Mouse (Mus musculus) ovary, adult 18-20 months (tissue): ENCODE measurements around the gene Rnf5.

ENCODE experiments used
- DNase-seq: peaks from one replicate; pipeline ENCODE4 v3.0.0; 2022; ENCODE audit warnings: low spot score, mixed read lengths

Gene Rnf5

DNA sequence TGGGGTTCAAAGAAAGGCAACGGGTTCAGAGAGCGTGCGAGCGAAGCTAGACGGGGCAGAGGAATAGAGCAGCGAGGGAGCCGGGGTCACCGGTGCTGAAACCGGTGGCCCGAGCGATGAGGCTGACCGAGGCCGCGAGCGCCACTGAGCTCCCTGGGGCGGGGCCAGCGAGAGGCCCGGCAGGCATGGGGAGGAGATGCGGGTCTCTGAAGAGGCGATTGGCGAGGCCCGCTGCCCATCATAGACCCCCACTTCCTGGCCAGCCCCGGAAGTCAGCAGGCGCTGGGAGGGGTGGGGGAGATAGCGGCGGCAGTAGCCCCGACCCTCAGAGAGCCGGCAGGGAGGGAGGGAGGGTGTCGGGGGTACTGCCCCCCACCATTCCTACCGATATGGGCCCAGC, 2.1 kb upstream of the Rnf5 start:
- DNase-seq: peak; percentile 95

DNA sequence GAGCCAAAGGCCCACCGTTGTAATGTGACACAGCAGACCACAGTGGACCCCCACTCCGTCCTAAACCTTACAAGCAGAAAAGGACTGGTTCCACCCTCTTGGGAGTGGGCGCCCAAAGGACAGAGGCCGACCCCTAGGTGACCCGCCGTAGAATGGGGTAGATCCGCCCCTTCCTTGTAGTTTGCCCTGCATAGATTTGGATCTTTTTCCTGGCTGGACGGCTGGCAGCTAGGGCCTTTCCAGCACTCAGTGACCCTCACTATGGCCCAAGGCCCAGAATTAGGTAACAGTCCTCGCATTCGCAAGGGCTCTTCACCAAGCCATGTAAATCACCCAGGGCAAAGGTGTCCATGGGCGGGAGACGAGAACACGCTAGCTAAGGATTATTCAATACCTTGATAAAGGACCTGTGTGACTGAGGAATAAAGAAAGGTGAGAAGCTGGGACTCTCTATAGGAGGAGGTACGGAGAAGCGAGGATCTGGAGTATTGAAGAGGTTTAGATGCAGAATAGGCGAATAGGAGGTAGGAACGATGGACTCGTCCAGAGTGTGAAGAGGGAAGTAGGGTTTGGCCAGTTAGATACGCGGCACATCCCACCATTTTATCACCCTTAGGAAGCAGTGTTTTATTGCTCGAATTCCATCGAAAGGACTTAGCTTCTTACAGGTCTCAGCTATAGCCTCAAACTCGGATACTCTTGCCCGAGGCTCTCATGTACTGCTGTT, 1.2 kb upstream of the Rnf5 start:
- no peak for DNase-seq

DNA sequence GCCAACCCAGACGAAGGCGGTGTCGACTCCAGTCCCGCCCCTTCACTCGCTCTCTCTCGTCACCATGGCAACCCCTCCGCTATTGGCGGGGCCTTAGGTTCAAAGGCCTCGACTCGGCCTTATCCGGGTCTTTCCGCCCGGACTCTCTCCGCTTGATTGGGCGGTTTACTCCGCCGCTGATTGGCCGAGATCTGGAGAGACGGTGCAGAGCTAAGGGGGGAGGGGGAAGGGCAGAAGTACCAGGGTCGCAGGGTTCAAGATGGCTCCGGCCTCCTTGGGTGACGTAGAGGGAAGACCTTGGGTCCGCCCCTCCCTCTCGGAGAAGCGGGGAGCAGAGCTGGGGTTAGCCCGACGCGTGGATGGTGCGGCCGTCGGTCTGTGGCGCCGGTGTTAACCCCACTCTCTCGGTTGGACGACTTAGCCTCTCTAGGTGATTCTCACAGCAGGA, 595 bp upstream of the Rnf5 start, which contains the start of gene Agpat1:
Gene Agpat1, plus strand, starts transcription at position 202 of the 448 bp plus-strand sequence.
- peak; percentile 99 for DNase-seq

DNA sequence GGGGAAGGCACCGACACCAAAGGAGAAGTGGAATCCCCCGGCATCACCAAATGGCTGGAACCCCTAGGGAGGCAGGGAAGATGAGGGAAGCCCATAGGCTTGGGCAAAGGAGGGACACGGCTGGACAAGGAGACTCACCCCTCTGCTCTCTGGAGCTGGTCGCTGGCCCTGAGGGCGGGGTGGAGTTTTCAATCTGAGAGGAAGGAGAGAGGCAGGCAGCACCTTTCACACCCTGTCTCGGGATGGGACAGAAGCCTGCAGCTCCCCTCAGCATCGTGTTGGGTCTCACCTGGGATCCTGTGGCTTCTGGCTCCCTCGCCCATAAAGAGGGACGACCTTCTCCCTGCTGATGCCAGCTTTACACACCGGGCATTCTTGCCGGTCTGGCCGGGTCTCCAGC, 1.7 kb downstream of the Rnf5 start:
- no peak for DNase-seq

DNA sequence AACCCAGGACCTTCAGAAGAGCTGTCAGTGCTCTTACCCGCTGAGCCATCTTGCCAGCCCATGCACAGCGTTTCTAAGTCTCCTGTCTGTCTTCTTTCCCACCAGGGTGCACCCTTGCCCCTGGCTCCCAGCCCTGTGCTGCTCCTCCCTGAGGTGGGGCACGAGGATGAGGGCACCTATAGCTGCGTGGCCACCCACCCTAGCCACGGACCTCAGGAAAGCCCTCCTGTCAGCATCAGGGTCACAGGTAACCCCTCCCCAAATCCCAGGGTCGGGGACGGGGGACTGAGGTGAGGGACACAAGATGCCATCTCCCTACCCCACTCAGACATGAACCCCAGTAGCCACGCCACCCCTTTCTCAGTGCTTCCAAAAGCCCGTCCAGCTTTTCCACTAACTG, 3.6 kb downstream of the Rnf5 start:
- DNase-seq: no peak

DNA sequence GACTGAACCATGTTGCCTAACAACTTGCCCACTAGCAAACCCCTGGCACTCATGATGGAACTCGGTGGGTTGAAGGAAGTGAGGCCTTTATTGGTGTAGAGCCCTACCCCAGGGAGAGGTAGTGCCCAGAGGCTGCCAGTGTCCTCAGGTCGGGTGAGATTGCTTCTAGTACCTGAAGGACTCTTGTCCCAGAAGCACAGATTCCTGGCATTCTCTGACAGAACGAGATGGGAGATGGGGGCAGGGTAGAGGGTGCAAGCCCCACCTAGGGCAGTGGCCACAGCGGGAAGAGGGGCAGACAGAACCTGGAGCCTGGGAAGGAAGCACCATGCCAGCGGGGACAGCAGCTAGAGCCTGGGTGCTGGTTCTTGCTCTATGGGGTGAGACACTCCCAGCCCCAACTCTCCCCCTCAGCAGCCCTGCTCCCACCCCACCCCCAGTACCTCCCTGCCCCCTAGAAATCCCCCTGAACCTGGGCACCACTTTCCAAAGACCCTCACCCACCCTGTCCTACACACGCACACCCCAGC, 5.9 kb downstream of the Rnf5 start, which contains the start of gene Ager:
Gene Ager, plus strand, starts transcription at position 297 of the 530 bp plus-strand sequence.
- no peak for DNase-seq

DNA sequence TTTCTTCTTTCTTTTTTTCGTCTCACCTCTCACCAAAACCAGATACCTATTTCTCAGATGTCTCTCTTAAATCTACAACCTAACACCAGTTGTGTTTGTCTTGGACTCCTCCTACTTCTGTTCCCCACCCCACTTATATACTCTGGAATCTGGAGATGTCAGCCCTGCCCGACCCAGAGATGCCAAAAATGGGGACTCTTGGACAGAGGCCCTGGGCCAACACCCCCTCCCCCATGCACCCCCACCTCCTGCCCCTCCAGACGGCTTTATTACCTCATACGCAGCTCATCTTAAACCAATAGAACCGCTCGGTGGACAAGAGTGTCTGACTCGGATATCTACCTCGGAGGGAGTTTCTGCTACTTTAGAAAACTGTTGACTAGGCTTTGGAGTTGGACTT, 7.4 kb downstream of the Rnf5 start:
- DNase-seq: no peak

DNA sequence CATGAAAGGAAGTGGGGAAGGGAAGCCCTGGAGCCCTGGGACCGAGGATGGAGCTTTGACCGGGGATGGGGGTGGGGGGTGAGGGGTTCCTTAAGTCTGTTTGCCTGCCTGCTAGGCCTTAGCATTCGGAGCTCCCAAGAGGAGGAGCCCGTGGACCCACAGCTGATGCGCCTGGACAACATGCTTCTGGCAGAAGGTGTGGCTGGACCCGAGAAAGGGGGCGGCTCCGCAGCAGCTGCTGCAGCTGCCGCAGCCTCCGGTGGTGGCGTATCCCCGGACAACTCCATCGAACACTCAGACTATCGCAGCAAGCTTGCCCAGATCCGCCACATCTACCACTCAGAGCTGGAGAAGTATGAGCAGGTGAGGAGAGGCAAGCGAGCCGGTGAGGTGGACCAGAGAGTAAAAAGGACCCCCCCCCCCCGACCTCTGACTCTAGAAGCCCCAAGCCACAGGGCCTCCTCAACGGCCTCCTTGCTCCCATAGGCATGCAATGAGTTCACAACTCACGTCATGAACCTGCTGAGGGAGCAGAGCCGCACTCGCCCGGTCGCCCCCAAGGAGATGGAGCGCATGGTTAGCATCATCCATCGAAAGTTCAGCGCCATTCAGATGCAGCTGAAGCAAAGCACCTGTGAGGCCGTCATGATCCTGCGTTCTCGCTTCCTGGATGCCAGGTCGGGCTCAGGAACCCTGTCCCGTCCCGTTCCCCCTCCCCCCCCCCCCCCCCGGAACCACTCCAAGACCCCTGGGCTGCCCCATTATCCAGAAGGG, 9.6 kb downstream of the Rnf5 start:
- DNase-seq: no peak

DNA sequence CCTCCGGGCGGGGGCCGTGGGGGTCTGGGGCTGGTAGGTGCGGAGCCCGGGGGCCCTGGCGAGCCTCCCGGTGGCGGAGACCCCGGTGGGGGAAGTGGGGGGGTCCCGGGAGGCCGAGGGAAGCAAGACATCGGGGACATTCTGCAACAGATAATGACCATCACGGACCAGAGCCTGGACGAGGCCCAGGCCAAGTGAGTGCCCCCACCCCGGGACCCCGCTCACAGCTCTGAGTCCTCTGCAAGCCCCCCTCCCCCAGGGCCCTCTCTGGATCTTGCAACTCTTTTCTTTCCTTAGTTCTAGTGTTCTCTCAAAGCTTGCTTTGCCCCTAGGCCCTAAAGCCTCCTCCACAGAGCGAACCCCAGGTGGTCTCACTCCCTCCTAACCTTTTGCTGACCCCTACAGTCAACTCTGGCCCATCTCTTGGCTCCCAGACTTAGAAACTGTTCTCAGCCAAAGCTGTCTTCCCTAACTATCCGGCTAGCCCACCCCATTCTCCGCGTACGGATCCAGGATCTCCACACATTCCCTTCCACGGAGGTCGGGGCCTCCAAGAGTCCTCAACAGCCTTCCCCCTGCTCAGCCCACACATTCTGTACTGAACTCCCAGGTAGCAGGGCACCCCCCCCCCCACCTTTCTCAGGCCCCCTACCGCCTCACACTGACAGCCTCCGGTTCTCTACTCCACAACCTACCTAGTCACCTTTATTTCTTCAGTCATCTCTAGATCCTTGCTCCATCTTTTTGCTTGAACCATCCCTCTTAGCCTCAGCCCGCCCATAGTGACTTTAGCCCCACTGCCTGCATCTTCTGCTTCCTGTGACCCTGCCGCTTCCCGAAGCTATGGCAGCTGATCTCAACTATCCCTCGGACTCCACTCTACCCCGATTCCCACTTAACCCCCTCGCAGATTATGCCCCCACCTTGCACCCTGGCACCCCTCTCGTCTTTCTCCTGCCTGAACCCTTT, 10.6 kb downstream of the Rnf5 start:
- no peak for DNase-seq

DNA sequence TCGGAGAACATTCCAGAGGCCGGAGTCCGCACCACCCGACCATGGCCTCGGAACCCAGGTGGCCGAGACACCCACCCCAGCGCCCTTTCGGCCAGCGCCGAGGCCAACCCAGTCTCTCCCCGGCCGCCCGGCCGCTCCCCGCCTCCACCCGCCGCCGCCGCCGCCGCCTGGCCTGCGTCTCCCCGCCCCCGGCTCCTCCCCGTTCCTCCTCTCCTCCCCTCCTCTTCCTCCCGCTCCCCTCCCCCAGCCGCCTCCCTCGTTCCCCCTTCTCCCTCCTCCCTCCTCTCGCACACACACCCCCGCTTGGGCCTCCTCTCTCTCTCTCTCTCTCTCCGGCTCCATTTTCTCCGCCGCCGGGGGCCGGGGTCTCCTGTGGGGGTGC, 11.5 kb downstream of the Rnf5 start:
- peak; percentile 83 for DNase-seq

DNA sequence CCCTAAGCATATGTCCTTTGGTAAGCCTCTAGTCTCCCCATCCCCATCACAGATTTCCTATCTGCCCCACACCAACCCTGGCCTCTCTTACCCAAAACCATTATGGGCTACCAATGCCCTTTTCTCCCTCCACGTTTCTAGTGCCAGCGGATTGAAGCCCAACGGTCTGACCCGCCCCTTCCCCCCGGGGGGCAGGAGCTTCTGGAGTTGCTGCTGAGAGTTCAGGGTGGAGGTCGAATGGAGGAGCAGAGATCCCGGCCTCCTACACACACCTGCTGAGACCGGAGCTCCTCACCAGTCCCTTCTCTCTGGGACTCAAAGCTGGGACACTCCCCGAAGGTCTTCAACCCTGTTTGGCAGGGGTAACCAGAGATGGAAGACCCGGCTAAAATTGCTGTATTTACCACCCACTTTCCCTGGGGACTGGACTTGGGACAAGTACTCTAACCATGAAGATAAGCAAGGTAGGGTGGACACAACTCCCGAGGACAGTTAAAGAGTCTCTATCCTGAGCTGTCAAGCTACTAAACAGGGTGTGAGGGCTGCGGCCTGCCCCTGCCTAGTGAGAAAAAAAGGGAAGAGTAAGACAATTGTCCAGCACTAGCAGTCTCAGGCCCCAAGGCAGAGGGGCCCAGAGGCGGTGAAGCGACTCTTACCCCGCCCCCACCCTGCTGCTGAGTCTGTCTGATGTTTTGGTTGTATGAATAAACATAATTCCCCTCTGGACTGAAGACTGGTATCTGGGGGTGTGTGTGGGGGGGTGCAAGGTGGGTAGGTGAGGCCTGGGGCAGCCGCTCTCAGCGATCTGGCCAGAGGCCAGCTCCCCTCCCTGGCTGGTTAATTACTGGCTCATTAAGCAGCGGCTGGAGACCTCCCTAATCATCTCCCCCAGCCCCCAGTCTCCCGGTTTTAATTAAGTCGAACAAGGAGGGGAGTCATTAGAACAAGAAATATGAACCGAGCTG, 12.2 kb downstream of the Rnf5 start, which contains the start of gene Pbx2:
Gene Pbx2, plus strand, starts transcription at position 238 of the 965 bp plus-strand sequence.
- no peak for DNase-seq

DNA sequence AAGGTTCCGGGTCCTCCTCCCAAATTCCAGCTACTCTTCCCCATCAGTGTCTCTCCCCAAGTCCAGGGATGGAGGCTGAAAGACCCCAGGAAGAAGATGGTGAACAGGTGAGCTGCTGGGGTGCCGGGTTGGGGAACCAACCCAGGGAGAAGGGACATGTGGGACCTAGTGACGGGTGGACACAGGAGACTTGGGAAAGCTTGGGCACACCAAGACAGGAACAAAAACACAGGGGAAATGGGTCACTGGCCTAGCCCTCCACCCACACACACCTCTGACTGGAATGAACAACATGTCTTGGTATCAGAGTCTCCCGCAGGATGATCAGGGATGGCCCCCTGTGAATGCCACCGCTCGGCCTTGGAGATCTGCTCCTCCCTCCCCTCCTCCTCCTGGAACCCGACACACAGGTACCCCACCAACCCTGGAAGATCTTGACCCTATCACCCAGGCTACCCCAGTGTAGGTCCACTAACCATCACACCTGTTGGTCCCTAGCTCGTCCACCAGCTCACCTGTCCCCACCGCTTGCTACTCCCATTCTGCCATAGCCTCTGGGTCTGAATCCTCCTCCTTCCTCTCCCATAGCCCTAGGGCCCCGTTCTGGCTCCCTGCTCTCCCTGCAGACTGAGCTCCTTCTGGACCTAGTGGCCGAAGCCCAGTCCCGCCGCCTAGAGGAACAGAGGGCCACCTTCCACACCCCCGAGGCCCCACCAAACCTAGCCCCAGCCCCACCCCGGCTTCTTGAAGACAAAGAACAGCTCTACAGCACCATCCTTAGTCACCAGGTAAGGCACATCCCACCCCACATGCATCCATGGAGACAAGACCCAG, 13.1 kb downstream of the Rnf5 start:
- DNase-seq: no peak

DNA sequence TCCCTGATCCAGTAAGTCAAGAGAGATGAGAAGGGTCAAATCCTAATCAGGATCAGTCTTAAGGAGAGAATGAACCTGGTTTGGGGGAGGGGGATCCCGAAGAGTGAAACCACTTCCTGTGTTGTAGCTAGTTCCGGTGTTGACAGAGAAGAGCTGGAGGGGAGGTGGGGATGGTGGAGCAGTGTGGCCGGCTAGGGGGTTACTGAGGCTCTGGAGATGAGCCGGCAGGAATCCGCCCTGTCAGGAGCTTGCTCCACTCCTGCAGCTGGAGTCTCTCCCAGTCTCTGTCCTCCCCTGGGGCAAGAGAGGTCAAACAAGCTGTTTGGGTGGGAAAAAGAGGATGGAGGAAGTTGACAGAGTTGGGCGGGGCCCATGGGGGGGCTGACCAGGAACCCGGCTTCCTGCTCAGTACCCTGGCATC, 13.8 kb downstream of the Rnf5 start, which contains the start of gene Gpsm3:
Gene Gpsm3, plus strand, starts transcription at position 126 of the 421 bp plus-strand sequence.
- DNase-seq: no peak

DNA sequence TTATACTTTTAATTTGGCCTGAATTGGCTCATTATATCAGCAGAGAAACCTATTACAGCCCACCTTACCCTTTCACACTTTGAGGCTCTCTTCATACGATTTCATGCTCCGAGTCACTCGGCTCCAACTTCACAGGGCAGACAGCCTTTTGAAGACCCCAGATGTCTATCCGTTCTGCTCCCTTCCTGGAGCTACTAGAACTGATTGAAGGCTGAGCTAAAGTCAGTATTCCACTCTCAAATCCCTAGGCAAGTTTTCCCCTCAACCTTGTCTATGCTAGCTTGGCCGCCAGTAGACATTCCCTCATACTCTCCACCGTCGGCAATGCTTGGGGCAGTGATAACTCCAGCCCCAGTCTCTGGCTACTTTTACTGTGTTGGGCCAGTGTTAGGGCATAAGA, 14.3 kb downstream of the Rnf5 start:
- no peak for DNase-seq

DNA sequence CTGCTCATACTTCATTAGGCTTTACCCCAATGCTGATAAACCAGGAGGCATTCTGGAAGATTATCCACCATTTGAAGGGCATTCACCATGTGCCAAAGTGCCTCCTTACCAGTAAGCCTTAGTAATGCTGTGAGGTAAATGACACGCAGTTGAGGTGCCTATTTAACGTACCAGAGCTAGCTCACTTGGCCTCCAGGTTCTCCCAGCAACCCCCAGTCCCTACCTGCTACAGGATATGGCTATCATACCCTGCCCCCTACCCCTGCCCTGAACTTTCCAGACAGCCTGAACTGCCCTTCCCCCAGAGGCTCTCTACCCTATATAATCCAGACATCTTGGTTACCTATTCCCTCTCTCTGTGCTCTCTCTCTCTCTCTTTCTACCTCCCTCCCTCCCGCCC, 14.7 kb downstream of the Rnf5 start:
- no peak for DNase-seq

DNA sequence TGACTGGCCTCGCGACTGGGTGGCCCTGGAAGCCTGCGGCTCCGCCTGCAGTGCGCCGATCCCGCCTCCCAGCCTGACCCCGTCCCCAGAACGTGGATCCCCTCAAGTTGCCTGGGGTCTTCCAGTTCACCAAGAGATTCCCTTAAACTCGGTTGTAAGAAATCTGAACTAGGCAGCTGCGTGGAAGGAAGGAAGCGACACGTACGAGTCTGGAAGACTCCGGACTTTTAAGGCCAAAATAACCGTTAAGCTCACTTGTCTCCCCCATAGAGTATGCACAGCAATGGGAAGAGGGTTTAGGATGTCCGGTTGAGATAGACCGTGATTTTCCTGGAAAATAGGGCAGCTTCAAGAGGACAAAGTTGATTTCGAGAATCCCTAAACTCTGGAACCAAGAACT, 15.7 kb downstream of the Rnf5 start:
- no peak for DNase-seq

DNA sequence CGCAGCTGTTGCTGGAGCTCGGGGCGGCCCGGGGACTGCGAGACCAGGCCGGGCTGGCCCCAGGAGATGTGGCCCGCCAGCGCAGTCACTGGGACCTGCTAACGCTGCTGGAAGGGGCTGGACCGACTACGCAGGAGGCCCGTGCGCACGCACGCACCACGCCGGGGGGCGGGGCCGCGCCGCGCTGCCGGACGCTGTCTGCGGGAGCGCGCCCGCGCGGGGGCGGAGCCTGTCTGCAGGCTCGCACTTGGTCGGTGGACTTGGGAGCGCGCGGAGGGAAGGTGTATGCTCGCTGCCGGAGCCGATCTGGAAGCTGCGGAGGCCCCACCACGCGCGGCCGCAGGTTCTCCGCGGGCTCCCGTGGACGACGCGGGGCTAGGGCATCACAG, 16.1 kb downstream of the Rnf5 start:
- peak; percentile 94 for DNase-seq

DNA sequence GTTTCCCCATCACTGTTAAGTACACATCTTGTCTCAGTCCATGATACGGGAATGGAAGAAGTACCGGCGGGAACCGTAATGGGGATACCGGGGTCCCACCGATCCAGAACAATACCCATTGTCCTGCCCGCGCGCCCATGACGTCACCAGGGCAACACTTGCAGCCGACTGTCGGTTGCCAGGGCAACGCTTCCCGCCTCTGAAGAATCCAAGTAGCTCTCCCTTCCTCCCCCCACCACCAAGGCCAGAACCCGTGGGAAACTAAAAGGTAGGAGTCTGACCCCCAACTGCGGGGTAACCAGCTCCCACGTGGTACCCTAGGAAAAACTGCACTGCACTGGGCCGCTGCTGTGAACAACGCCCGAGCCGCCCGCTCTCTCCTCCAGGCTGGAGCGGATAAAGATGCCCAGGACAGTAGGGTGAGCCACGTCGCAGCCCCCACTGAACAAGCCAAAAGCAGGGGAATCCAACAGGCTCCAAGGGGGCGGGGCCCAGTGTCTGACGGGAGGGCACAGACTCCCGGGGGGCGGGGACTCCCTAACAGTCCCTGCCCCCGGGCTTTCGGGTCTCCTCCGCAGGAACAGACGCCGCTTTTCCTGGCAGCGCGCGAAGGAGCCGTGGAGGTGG, 16.6 kb downstream of the Rnf5 start:
- DNase-seq: peak; percentile 83
